Mouse (Mus musculus): ENCODE data around the gene Ptpn22.
"Not testable (repeated sequence)": the region's sequence is repeated elsewhere in the genome, so short reads cannot be mapped to it uniquely, and the experiment has no call there.

Gene Ptpn22

GRCm38 (mm10) chr3:103858881-103859801, at the start of gene Ptpn22:
TSS of gene Ptpn22 (plus strand) at chr3:103859795.
- DNase-seq (ENCODE audit: extremely low spot score, low read depth, low spot score), result no peak

GRCm38 (mm10) chr3:103809799-103810150, 49.8 kb upstream of the Ptpn22 start:
- no peak for DNase-seq (ENCODE audit: extremely low spot score, low read depth, low spot score)

GRCm38 (mm10) chr3:103810967-103811366, 48.6 kb upstream of the Ptpn22 start:
- no peak for DNase-seq (ENCODE audit: extremely low spot score, low read depth, low spot score)

- no peak for DNase-seq (ENCODE audit: extremely low spot score, low read depth, low spot score)
These were observed 32.0 kb upstream of the Ptpn22 start for GRCm38 (mm10) chr3:103827548-103827947.

- no peak for DNase-seq (ENCODE audit: extremely low spot score, low read depth, low spot score)
These were observed 30.6 kb upstream of the Ptpn22 start for GRCm38 (mm10) chr3:103829036-103829435.

GRCm38 (mm10) chr3:103830681-103831080, 28.9 kb upstream of the Ptpn22 start:
- not testable (repeated sequence) for DNase-seq (ENCODE audit: extremely low spot score, low read depth, low spot score)

GRCm38 (mm10) chr3:103831146-103831545, 28.4 kb upstream of the Ptpn22 start:
- no peak for DNase-seq (ENCODE audit: extremely low spot score, low read depth, low spot score)

GRCm38 (mm10) chr3:103832426-103832825, 27.2 kb upstream of the Ptpn22 start, which contains the start of gene Bcl2l15:
TSS of gene Bcl2l15 (plus strand) at chr3:103832601.
- DNase-seq (ENCODE audit: extremely low spot score, low read depth, low spot score), result no peak

GRCm38 (mm10) chr3:103834001-103834400, 25.6 kb upstream of the Ptpn22 start:
- DNase-seq (ENCODE audit: extremely low spot score, low read depth, low spot score), result no peak

- DNase-seq (ENCODE audit: extremely low spot score, low read depth, low spot score), result no peak
These were observed 24.2 kb upstream of the Ptpn22 start for GRCm38 (mm10) chr3:103835272-103835950.

GRCm38 (mm10) chr3:103835951-103836310, 23.7 kb upstream of the Ptpn22 start:
- DNase-seq (ENCODE audit: extremely low spot score, low read depth, low spot score), result no peak

GRCm38 (mm10) chr3:103836453-103836852, 23.1 kb upstream of the Ptpn22 start:
- DNase-seq (ENCODE audit: extremely low spot score, low read depth, low spot score), result no peak

- DNase-seq (ENCODE audit: extremely low spot score, low read depth, low spot score), result no peak
These were observed 19.9 kb upstream of the Ptpn22 start for GRCm38 (mm10) chr3:103839711-103840110.

GRCm38 (mm10) chr3:103840195-103840594, 19.4 kb upstream of the Ptpn22 start:
- DNase-seq (ENCODE audit: extremely low spot score, low read depth, low spot score), result not testable (repeated sequence)

GRCm38 (mm10) chr3:103840946-103841345, 18.6 kb upstream of the Ptpn22 start:
- DNase-seq (ENCODE audit: extremely low spot score, low read depth, low spot score), result not testable (repeated sequence)

- DNase-seq (ENCODE audit: extremely low spot score, low read depth, low spot score), result no peak
These were observed 8.8 kb upstream of the Ptpn22 start for GRCm38 (mm10) chr3:103850644-103851363.

- no peak for DNase-seq (ENCODE audit: extremely low spot score, low read depth, low spot score)
These were observed 8.1 kb upstream of the Ptpn22 start for GRCm38 (mm10) chr3:103851481-103851880.

- no peak for DNase-seq (ENCODE audit: extremely low spot score, low read depth, low spot score)
These were observed 7.7 kb upstream of the Ptpn22 start for GRCm38 (mm10) chr3:103851882-103852281.

- DNase-seq (ENCODE audit: extremely low spot score, low read depth, low spot score), result no peak
These were observed 6.9 kb upstream of the Ptpn22 start for GRCm38 (mm10) chr3:103852565-103853299.

GRCm38 (mm10) chr3:103853804-103854203, 5.8 kb upstream of the Ptpn22 start:
- no peak for DNase-seq (ENCODE audit: extremely low spot score, low read depth, low spot score)
